Mouse (Mus musculus) pancreas, adult 10 weeks (tissue): ENCODE data around the gene Tmem123. TPM values are rescaled to one million over a fixed set of nuclear protein-coding genes. Genes with fewer than 3 reads are reported as not detected.

Source experiments
- polyA plus RNA-seq: library from polyadenylated mRNA; stranded (reverse); fragments of 350-450 nt; fragmentation: Illumina TruSeq; extraction: RNeasy Lipid Tissue Mini Kit (QIAGEN cat#74804); gene quantifications from one replicate; pipeline ENCODE4 v1.2.3, GENCODE M21; 2015; ENCODE audit warnings: low read depth, low replicate concordance; ENCODE audit not compliant: insufficient read depth

Gene Tmem123
- 11.1 TPM for polyA plus RNA-seq

DNA sequence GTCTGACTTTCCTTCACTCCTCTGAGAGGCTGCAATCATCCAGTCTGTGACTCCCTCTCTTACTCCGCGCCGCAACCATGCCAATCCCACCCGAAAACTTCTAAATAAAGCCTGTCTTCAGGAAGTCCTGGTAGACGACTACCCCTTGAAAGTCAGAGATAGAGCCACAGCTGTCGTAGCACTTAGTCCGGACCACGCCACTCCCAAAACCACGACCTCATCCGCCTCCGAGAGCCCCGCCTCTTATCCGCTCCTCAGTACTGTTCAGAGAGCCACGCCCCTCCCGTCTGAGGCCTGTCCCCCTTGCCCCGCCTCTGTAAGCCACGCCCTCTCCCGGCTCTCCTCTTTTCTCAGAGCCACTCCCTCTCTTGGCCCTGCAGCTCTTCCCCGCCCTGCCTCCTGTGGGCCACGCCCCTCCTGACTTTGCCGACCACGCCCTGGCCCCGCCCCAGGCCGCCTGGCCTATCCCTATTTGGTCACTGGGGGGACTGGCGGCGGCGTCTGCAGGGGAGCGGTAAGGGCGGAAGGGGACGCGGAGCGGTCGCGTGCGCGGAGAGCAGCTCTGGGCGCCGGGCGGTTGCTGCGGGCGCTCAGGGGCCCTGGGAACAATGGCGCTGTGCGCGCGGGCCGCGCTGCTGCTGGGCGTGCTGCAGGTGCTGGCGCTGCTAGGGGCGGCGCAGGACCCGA, at the start of gene Tmem123:
Tmem123 (plus strand) TSS at position 428 of the 687 bp plus-strand sequence.

GRCm38 (mm10) chr9:7836905-7837805, 73.3 kb downstream of the Tmem123 start, which contains the start of gene Birc2:
Birc2 (minus strand) TSS chr9:7837064.

Other genes with a start within 250 kb of the Tmem123 start
- not detected for gene Mmp8, start 205.6 kb upstream of the Tmem123 start, polyA plus RNA-seq
- not detected for gene Mmp27, start 192.6 kb upstream of the Tmem123 start, polyA plus RNA-seq
- gene Mmp20, start 135.8 kb upstream of the Tmem123 start, polyA plus RNA-seq, result not detected
- gene Mmp7, start 72.0 kb upstream of the Tmem123 start, polyA plus RNA-seq, result 1.4 TPM
- gene Birc2, start 73.0 kb downstream of the Tmem123 start, polyA plus RNA-seq, result 15.7 TPM
- gene Birc3, start 109.1 kb downstream of the Tmem123 start, polyA plus RNA-seq, result 7.4 TPM
- gene Yap1, start 240.6 kb downstream of the Tmem123 start, polyA plus RNA-seq, result 9.6 TPM